Mouse (Mus musculus): ENCODE results near the gene Gm13043.
"Not testable (repeated sequence)": the region's sequence is repeated elsewhere in the genome, so short reads cannot be mapped to it uniquely, and the experiment has no call there.

The Gm13043 gene

DNA sequence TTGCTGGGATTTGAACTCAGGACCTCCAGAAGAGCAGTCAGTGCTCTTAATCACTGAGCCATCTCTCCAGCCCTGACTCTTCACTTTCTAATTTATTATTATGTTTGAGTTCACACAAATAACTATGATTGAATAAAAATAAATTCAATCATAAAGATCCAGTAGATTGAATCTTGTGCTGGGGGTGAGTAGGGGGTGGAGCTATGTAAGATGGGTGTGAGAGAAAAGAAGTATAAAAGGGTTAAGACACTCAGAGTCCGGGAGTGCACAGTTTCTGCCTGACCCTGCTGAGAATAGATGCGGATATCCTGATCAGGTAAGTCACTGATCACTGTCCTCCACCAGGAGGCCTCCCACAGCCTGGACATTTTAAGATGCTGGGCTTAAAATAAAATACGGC, at the start of gene Gm13043:
Gene Gm13043 (plus strand): TSS at position 301 of the 400 bp plus-strand sequence.
- DNase-seq (ENCODE audit: low spot score): no peak

DNA sequence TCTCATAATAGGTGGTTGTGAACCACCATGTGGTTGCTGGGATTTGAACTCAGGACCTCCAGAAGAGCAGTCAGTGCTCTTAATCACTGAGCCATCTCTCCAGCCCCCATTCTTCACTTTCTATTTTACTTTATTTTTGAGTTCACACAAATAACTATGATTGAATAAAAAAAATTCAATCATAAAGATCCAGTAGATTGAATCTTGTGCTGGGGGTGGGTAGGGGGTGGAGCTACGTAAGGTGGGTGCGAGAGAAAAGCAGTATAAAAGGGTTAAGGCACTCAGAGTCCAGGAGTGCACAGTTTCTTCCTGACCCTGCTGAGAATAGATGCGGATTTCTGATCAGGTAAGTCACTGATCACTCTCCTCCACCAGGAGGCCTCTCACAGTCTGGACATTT, 24.5 kb downstream of the Gm13043 start, which contains the start of gene Gm13040:
Gene Gm13040 (plus strand): TSS at position 301 of the 400 bp plus-strand sequence.
- DNase-seq (ENCODE audit: low spot score): not testable (repeated sequence)

DNA sequence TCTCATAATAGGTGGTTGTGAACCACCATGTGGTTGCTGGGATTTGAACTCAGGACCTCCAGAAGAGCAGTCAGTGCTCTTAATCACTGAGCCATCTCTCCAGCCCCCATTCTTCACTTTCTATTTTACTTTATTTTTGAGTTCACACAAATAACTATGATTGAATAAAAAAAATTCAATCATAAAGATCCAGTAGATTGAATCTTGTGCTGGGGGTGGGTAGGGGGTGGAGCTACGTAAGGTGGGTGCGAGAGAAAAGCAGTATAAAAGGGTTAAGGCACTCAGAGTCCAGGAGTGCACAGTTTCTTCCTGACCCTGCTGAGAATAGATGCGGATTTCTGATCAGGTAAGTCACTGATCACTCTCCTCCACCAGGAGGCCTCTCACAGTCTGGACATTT, 40.3 kb downstream of the Gm13043 start, which contains the start of the genes BC080695 and Gm13057:
Gene BC080695 (plus strand): TSS at position 301 of the 400 bp plus-strand sequence.
Gene Gm13057 (plus strand): TSS at position 310 of the 400 bp plus-strand sequence.
- not testable (repeated sequence) for DNase-seq (ENCODE audit: low spot score)

Data from ovary, postnatal 36 days (tissue).